Mouse (Mus musculus) stomach, embryonic 14.5 days (tissue): ENCODE results near the gene Homez. TPM values are rescaled to one million over a fixed set of nuclear protein-coding genes. Genes with fewer than 3 reads are reported as not detected.
A peak's percentile ranks its signal among the peaks of the same experiment; 100 is the strongest.

ENCODE experiments used
- ATAC-seq: fragments of 200-750 bp; cut with Nextera tagmentation; 2 replicates; pipeline ENCODE4 v1.8.0; 2017; ENCODE audit warnings: low read depth, moderate TSS enrichment; ENCODE audit not compliant: insufficient number of reproducible peaks, insufficient read depth, low FRiP score
- H3K27ac ChIP-seq: fragments of 300-500 bp; sonication (generic); 2 replicates; pipeline ENCODE4 v1.5.1; 2014; ENCODE audit warnings: mild to moderate bottlenecking, low read length, moderate library complexity, mixed read lengths
- H3K27me3 ChIP-seq: fragments of 300-500 bp; sonication (generic); 2 replicates; pipeline ENCODE4 v1.6.1; 2014; ENCODE audit warnings: low read length, control low read depth, mixed read lengths; ENCODE audit not compliant: control insufficient read depth, insufficient read depth
- H3K36me3 ChIP-seq: fragments of 300-500 bp; sonication (generic); 2 replicates; pipeline ENCODE4 v1.6.1; 2014; ENCODE audit warnings: mild to moderate bottlenecking, control low read depth, low read length, moderate library complexity, mixed read lengths; ENCODE audit not compliant: control insufficient read depth, insufficient read depth
- H3K4me1 ChIP-seq: fragments of 300-500 bp; sonication (generic); 2 replicates; pipeline ENCODE4 v1.6.1; 2014; ENCODE audit warnings: low read length, control low read depth, mixed read lengths; ENCODE audit not compliant: control insufficient read depth, insufficient read depth
- H3K4me2 ChIP-seq: fragments of 300-500 bp; sonication (generic); replicated peaks from 2 replicates; pipeline ENCODE4 v1.6.1; 2014; ENCODE audit warnings: low read depth, low read length, control low read depth
- H3K4me3 ChIP-seq: fragments of 300-500 bp; sonication (generic); 2 replicates; pipeline ENCODE4 v1.5.1; 2014; ENCODE audit warnings: low read depth, low read length, control low read depth
- H3K9ac ChIP-seq: fragments of 300-500 bp; sonication (generic); replicated peaks from 2 replicates; pipeline ENCODE4 v1.6.1; 2014; ENCODE audit warnings: low read depth, mild to moderate bottlenecking, control low read depth, low read length, moderate library complexity, mixed read lengths
- H3K9me3 ChIP-seq: fragments of 300-500 bp; sonication (generic); 2 replicates; pipeline ENCODE4 v1.6.1; 2016; ENCODE audit warnings: low read depth, low read length, control low read depth; ENCODE audit not compliant: control insufficient read depth
- WGBS: fragments of 180-500 bp; shearing (Covaris S2); extraction: QIAGEN DNeasy Blood & Tissue Kit; methylation state at CpG from one replicate; pipeline ENCODE4 v1.1.7; 2014; 5-methylcytosine and 5-hydroxymethylcytosine counted together
- polyA plus RNA-seq: library from polyadenylated mRNA; unstranded; fragments of >200 nt; fragmentation: Nextera tagmentation; extraction: Ambion mirVana; gene quantifications from 2 replicates; pipeline ENCODE4 v1.2.1, GENCODE M21; 2014

Homez gene
- polyA plus RNA-seq, 1 experiment from 2014 or later = 9.2 TPM

- Histone ChIP-seq H3K27me3 (no peaks in the 10 kb centered on the region), H3K9me3 (no peaks in the 10 kb centered on the region), H3K9ac (peak overlapping the region; percentile 60), H3K36me3 (no peaks in the 10 kb centered on the region), H3K4me1 (no peaks in the 10 kb centered on the region; the same call in 1 of the 2 replicates), H3K4me2 (peak overlapping the region; percentile 69), H3K27ac (peak overlapping the region; percentile 53; the same call in 1 of the 2 replicates), H3K4me3 (peak overlapping the region; percentile 76)
- ATAC-seq = no peak
- 14% methylated on average over 21 of the region's 21 CpGs for WGBS
These were observed 6.3 kb downstream of the Homez start for GRCm38 (mm10) chr14:54864313-54865036.

DNA sequence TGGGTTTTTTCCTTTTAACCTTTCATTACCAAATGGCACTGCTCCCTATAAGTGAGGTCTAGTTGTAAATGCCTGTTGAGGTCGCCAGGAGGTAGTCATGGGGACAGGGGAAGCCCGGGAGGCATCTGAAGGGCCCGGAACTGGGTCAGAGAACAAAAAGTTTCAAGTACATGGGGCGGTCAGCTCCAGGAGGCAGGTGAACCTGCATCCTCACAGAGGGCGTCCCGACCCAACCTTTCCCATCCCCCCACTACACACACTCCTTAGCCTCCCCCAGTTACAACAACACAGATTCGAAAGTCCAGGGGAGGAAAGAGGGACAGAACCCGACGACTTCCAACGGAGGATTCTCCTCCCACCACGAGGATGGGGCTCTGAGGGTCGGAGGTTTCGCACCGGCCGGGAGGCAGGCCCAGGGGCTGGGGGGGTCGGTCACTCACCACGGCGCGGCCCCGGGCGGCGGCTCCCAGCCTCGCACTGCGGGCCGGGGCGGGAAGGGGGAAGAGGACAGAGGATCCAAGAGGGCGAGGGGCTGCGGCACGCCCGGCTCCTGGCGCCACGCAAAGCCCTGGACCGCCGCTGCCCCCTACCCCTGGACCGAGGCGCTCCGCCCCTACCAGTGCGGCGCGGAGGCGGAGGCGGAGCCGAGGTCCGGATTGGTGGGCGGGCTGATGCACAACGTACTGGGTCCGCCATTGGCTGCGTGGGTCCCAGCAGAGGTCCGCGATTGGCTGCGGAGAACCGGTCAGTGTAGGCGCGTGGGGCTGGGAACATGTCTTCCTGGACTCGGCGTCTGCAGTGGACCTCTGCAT lies 7.1 kb downstream of the Homez start:
- H3K27me3 ChIP-seq = no peaks in the 10 kb centered on the region
- H3K36me3 ChIP-seq = no peaks in the 10 kb centered on the region
- peak overlapping the region; percentile 76 for H3K4me3 ChIP-seq
- 1% methylated on average over 46 of the region's 56 CpGs for WGBS
- H3K9ac ChIP-seq = peak overlapping the region; percentile 60
- peak overlapping the region; percentile 53; the same call in 1 of the 2 replicates for H3K27ac ChIP-seq
- no peaks in the 10 kb centered on the region for H3K9me3 ChIP-seq
- peak overlapping the region; percentile 69 for H3K4me2 ChIP-seq
- no peaks in the 10 kb centered on the region; the same call in 1 of the 2 replicates for H3K4me1 ChIP-seq
- ATAC-seq = peak; percentile 100

- Histone ChIP-seq H3K4me1 (no peaks in the 10 kb centered on the region; the same call in 1 of the 2 replicates), H3K4me2 (no peak overlapping the region), H3K9ac (no peak overlapping the region), H3K4me3 (no peak overlapping the region), H3K27ac (no peak overlapping the region), H3K27me3 (no peaks in the 10 kb centered on the region), H3K36me3 (peaks cover 16% of the 10 kb centered on the region; the same call in 1 of the 2 replicates), H3K9me3 (no peaks in the 10 kb centered on the region)
- ATAC-seq = no peak
- WGBS = 51% methylated on average over 2 of the region's 2 CpGs
These were observed 10.2 kb downstream of the Homez start for GRCm38 (mm10) chr14:54860511-54860910.

GRCm38 (mm10) chr14:54857891-54858290 lies 12.9 kb downstream of the Homez start:
- Histone ChIP-seq H3K4me1 (no peaks in the 10 kb centered on the region), H3K27ac (no peak overlapping the region), H3K4me2 (no peak overlapping the region), H3K36me3 (peaks cover 20% of the 10 kb centered on the region; the same call in 1 of the 2 replicates), H3K9me3 (no peaks in the 10 kb centered on the region), H3K9ac (no peak overlapping the region), H3K4me3 (no peak overlapping the region), H3K27me3 (no peaks in the 10 kb centered on the region)
- ATAC-seq = no peak
- 90% methylated on average over 9 of the region's 9 CpGs for WGBS

- WGBS = 82% methylated on average over 7 of the region's 7 CpGs
These were observed 14.1 kb downstream of the Homez start for GRCm38 (mm10) chr14:54856703-54857102.

DNA sequence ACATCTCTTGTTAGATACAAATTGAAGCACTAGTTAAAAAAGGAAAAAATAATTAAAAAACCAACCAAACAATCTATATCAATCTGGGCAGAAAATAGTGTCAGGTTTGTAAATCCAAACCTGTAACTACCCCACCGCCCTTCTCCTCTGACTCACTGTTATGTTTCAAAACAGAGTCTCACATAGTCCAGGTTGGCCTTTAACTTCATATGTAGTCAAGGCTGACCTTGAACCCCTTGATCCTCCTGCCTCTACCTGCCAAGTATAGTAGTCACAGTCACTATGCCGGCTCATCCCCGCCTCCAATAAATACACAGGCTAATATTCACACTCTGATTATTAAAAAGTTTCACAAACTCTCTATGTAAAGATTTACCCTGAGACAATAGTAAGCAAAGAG lies 15.0 kb downstream of the Homez start:
- 95% methylated on average over 3 of the region's 3 CpGs for WGBS
- H3K4me1 ChIP-seq = no peaks in the 10 kb centered on the region

More at GRCm38 (mm10) chr14:54856703-54857102, 14.1 kb downstream of the Homez start:
- no peak overlapping the region for H3K4me2 ChIP-seq
- no peaks in the 10 kb centered on the region for H3K4me1 ChIP-seq
- no peaks in the 10 kb centered on the region for H3K9me3 ChIP-seq
- ATAC-seq = no peak
- H3K27ac ChIP-seq = no peak overlapping the region
- no peaks in the 10 kb centered on the region for H3K27me3 ChIP-seq
- H3K9ac ChIP-seq = no peak overlapping the region
- peaks cover 20% of the 10 kb centered on the region; the same call in 1 of the 2 replicates for H3K36me3 ChIP-seq
- no peak overlapping the region for H3K4me3 ChIP-seq

DNA sequence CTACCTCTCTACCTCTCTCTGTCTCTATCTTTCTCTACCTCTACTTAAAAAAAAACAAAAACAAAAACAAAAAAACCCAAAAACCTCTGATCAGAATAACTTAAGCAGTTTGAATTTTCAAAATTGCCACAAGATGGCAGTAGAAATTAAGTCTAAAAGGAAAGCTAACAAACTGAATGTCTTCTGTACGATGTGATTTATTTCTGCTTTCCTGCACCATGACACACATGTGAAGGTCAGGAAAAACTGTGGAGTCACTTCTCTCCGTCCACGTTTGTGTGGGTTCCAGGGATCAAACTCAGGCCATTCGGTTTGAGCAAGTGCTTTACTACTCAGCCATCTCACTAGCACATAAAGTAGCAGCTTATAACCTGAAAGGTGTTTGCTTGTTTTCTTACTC lies 27.3 kb downstream of the Homez start:
- no peaks in the 10 kb centered on the region for H3K36me3 ChIP-seq
- ATAC-seq = no peak
- H3K27me3 ChIP-seq = no peaks in the 10 kb centered on the region
- no peak overlapping the region for H3K27ac ChIP-seq
- WGBS = 1% methylated on average over 4 of the region's 4 CpGs
- H3K4me3 ChIP-seq = no peak overlapping the region
- no peak overlapping the region for H3K4me2 ChIP-seq
- no peak overlapping the region for H3K9ac ChIP-seq
- no peaks in the 10 kb centered on the region for H3K9me3 ChIP-seq
- no peaks in the 10 kb centered on the region for H3K4me1 ChIP-seq

More for the DNA sequence above, 15.0 kb downstream of the Homez start:
- no peak overlapping the region for H3K9ac ChIP-seq
- no peaks in the 10 kb centered on the region for H3K27me3 ChIP-seq
- no peak overlapping the region for H3K4me2 ChIP-seq
- ATAC-seq = no peak
- H3K9me3 ChIP-seq = no peaks in the 10 kb centered on the region
- H3K36me3 ChIP-seq = peaks cover 20% of the 10 kb centered on the region; the same call in 1 of the 2 replicates
- no peak overlapping the region for H3K27ac ChIP-seq
- H3K4me3 ChIP-seq = no peak overlapping the region

GRCm38 (mm10) chr14:54823716-54824115 lies 47.0 kb downstream of the Homez start:
- no peak for ATAC-seq
- H3K9me3 ChIP-seq = no peaks in the 10 kb centered on the region
- H3K4me1 ChIP-seq = no peaks in the 10 kb centered on the region
- H3K4me2 ChIP-seq = no peak overlapping the region
- H3K4me3 ChIP-seq = no peak overlapping the region
- WGBS = 75% methylated on average over 1 of the region's 1 CpGs
- H3K36me3 ChIP-seq = no peaks in the 10 kb centered on the region
- no peaks in the 10 kb centered on the region for H3K27me3 ChIP-seq
- no peak overlapping the region for H3K9ac ChIP-seq
- no peak overlapping the region for H3K27ac ChIP-seq
